Mouse (Mus musculus): ENCODE results near the gene Prcp. TPM values are rescaled to one million over a fixed set of nuclear protein-coding genes. Genes with fewer than 3 reads are reported as not detected.

Prcp gene
- polyA plus RNA-seq, 1 experiment: 34.5 TPM

GRCm38 (mm10) chr7:92950775-92951174 is 76.5 kb downstream of the Prcp start:
- no peak for TF ChIP-seq GATA1 (IDR thresholded peaks at IDR 0.05; ENCODE audit: low read length)

GRCm38 (mm10) chr7:92952210-92952609 is 77.9 kb downstream of the Prcp start:
- no peak for TF ChIP-seq GATA1 (IDR thresholded peaks at IDR 0.05; ENCODE audit: low read length)

GRCm38 (mm10) chr7:92959758-92960157 is 85.5 kb downstream of the Prcp start:
- TF ChIP-seq GATA1 (IDR thresholded peaks at IDR 0.05; ENCODE audit: low read length): no peak

- no peak for TF ChIP-seq GATA1 (IDR thresholded peaks at IDR 0.05; ENCODE audit: low read length)
Observed at GRCm38 (mm10) chr7:92961876-92962275, 87.6 kb downstream of the Prcp start.

- TF ChIP-seq GATA1 (IDR thresholded peaks at IDR 0.05; ENCODE audit: low read length): no peak
Observed at GRCm38 (mm10) chr7:92964754-92965501, 90.7 kb downstream of the Prcp start.

GRCm38 (mm10) chr7:92967381-92968127 is 93.3 kb downstream of the Prcp start:
- no peak for TF ChIP-seq GATA1 (IDR thresholded peaks at IDR 0.05; ENCODE audit: low read length)

- no peak for TF ChIP-seq GATA1 (IDR thresholded peaks at IDR 0.05; ENCODE audit: low read length)
Observed at GRCm38 (mm10) chr7:92977429-92977828, 103.2 kb downstream of the Prcp start.

GRCm38 (mm10) chr7:92978225-92978624 is 104.0 kb downstream of the Prcp start:
- no peak for TF ChIP-seq GATA1 (IDR thresholded peaks at IDR 0.05; ENCODE audit: low read length)

- TF ChIP-seq GATA1 (IDR thresholded peaks at IDR 0.05; ENCODE audit: low read length): no peak
Observed at GRCm38 (mm10) chr7:92980741-92981140, 106.5 kb downstream of the Prcp start.

GRCm38 (mm10) chr7:92981864-92982263 is 107.6 kb downstream of the Prcp start:
- TF ChIP-seq GATA1 (IDR thresholded peaks at IDR 0.05; ENCODE audit: low read length): no peak

Other genes starting within 250 kb of the Prcp start
- 0.21 and 0.33 TPM in 2 replicates for gene Ankrd42, start 237.3 kb upstream of the Prcp start, polyA plus RNA-seq (2012)
- 81.9 and 109 TPM in 2 replicates for gene Pcf11, start 204.5 kb upstream of the Prcp start, polyA plus RNA-seq (2012)
- gene Rab30, start 132.9 kb upstream of the Prcp start, polyA plus RNA-seq (2012): 0.14 and 0.19 TPM in 2 replicates
- gene Ddias, start 223 bp upstream of the Prcp start, polyA plus RNA-seq (2012): 34.1 and 50.8 TPM in 2 replicates
- gene Fam181b, start 205.4 kb downstream of the Prcp start, polyA plus RNA-seq (2012): not detected in 2 replicates